Mouse (Mus musculus): ENCODE results near the gene Mdm1. TPM values are rescaled to one million over a fixed set of nuclear protein-coding genes. Genes with fewer than 3 reads are reported as not detected.
A peak's percentile ranks its signal among the peaks of the same experiment; 100 is the strongest.

Mdm1 gene
- 32.8 and 34.7 TPM in 2 replicates for polyA plus RNA-seq (2015; fragmentation: Nextera tagmentation; extraction: Ambion mirVana)

GRCm38 (mm10) chr10:118141018-118141883, at the start of gene Mdm1:
Gene Mdm1, plus strand, starts transcription at chr10:118141811.
- DNase-seq (ENCODE audit: low spot score) = peak; percentile 99

- DNase-seq (ENCODE audit: low spot score) = no peak
Observed at GRCm38 (mm10) chr10:118092745-118093144, 48.9 kb upstream of the Mdm1 start.

DNA sequence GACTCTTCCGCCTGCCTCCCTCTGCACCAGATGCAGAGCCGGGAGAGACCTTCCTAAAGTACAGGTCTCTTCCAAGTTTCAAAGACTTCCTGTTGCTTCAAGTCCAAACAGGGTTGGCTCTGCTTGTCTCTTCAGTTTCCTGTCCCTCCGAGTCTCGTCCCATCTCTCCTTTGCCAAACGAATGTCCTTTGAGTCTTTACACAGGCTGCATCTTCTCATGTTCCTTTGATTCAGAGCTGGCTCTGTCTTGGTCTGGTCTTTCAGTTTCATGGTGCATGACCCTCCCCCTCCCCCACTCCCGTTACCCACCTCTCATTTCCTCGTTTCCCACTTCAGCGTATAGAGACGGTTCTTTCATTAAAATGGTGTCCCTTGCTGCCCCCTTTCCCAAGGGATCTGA, 47.9 kb upstream of the Mdm1 start:
- peak; percentile 35 for DNase-seq (ENCODE audit: low spot score)

DNA sequence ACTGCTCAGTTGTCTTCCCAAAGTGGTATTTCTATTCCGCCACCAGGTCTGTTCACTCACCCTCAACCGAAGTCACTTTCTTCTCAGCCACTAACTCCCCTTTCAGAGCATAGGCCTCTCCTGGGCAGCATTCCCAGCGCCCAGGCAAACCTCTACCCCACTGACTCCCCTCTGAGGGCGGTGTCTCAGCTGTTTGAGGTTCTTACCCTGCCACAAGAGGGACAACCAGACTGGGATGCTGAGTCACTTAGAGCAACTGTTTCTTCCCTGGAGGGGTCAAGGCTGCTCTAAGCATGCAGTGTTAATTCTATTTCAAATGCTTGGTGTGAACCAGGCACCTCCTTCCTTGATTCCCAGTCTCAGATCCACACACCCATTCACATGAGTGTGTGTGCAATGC, 46.8 kb upstream of the Mdm1 start:
- no peak for DNase-seq (ENCODE audit: low spot score)

DNA sequence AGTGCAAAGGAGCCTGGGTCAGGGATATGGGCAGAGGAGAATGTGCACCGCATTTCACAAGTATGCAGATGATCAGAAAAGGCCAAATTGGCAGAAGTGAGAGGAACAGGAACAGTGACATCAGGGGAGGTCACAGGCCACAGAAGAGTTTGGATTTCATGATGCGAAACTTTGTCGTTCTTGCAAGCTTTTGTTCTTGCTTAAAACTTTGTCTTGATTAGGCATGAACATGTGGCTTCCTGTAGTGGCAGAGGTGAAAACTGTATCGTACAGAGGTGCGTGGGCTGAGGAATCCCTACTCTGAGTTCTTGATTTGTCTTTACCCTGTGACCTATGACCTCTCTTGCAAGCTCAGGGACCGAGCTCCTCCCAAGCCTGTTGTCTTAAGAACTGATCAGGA, 45.4 kb upstream of the Mdm1 start:
- DNase-seq (ENCODE audit: low spot score) = no peak

- DNase-seq (ENCODE audit: low spot score) = no peak
Observed at GRCm38 (mm10) chr10:118097898-118098297, 43.7 kb upstream of the Mdm1 start.

- no peak for DNase-seq (ENCODE audit: low spot score)
Observed at GRCm38 (mm10) chr10:118100570-118100969, 41.0 kb upstream of the Mdm1 start.

DNA sequence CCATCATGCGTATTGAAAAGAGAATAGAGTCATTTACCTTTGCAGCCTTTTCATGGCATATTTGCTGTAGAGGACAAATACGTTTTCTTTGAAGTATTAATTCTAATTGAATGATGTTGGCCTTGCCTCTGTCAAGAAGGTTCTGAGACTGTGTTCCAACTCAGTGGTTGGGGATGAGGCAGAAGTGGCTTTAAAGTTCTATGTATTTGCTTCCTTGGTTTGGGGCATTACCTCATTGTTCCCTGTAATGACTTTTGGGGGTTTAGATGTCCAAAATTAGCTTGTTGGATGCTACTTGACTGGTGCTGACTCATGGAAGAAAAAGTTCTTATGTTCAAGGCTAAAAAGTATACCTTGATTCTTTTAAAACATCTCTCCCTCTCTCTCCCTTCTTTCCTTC, 40.6 kb upstream of the Mdm1 start:
- no peak for DNase-seq (ENCODE audit: low spot score)

GRCm38 (mm10) chr10:118103020-118103666, 38.5 kb upstream of the Mdm1 start:
- peak; percentile 91 for DNase-seq (ENCODE audit: low spot score)

DNA sequence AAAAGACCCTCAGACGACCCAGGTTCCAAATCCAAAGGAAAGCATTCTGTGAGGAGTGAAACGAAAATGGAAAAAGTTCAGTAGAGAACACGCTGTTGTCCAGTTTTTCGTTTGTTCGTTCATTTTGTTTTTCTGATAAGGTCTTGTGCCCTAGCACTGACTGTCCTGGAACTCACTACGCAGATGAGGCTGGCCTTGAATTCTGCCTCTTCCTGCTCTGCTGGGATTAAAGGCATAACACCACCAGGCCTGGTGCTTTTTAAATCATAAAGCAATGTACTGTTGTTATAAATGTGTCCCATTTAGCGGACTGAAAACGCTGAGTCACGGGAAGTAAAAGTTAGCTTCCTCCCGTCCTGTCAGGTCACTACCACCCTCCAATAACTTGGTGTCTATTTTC, 37.7 kb upstream of the Mdm1 start:
- no peak for DNase-seq (ENCODE audit: low spot score)

DNA sequence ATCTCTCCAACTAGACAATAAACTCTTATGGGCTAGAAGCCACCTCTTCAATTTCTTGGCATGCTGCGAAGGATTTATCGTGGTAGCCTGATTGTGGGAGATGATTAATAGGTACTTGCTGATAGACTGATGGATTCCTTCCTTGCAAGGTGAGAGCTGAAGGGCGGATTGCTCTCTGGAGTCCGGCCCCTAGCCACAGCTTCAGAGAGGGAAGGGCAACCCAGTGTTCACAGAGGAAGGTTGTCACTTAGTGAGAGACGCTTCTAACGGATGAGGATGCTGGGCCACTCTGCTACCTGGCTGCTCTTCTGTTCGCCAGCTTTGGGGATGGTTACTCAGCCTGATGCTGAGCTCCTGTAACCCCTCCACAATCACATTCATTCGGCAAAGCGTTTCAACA, 34.6 kb upstream of the Mdm1 start:
- DNase-seq (ENCODE audit: low spot score) = no peak

DNA sequence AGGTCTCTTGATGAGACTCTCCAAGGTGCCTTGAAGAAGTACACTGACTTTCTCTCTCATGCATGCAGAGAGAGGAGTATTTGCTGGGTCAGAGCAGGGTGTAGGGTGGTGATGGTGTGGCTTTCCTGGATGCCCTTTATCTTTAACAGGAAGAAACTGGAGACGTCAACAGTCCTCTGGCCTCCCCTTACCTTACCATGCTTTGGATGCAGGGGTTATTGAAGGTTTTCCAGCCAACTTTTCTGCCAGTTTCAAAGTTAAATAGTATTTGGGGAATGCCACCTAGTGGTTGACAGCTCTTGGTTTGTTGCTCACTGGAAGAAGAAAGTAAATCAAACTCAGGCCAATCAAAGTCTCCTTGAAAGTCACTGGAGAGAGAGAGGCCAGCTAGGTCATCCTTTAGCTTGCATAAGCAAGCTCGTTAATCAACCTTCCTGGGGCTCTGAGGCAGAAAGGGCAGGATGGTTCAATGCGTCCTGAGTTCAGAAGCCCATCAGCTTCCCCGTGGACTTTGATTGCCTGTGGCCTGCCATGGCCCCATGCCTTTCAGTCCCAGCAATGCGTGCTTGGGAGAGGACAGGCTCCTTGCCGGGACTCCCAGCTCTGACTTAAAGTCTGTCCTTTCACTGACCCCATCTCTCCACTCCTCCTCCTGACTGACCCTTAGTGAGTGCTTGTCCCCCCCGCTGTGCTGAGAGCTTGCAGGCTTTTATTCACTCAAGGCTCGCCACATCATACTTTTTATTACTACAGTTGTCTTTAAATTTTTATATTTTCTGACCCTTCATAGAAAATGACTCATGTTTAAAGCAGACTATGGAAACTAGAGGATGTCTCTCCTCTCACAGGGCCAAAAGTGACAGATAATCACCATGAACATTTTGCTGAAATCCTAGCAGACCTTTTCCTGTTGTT, 31.3 kb upstream of the Mdm1 start:
- peak; percentile 50 for DNase-seq (ENCODE audit: low spot score)

DNA sequence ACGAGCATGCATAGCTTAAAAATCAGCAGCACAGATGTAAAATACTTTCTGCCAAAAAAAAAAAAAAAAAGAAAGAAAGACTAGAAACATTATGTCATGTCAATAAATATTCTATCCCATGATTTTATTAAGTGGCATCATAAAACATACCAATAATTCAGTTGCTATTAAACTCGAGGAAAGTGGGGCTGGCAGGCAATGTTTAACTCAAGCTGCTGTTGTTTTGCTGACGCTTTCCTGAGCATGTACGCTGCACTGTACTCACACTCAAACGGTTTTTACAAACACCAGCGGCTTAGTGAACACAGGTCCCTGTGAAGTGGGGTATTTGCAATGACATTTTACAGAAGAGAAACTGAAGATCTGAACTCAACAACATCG, 30.7 kb upstream of the Mdm1 start:
- DNase-seq (ENCODE audit: low spot score) = no peak

DNA sequence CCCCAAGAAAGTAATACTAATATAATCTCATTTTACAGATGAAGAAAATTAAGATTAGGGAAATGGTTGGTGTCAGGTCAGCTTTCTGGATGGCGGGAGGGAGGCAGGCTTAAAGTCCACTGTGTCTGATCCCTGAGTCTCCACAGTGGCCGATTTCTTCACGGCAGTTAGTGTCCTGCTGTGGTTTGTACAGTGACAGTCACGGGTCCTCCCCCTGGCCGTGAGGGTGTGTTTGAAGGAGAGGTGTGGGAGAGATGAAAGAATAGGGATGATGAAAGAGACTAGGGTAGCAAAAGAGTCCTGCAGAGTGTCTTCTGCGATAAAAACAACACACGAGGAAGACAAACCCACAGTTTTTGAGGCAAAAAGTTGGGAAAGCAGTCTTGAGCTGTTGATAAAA, 30.0 kb upstream of the Mdm1 start:
- no peak for DNase-seq (ENCODE audit: low spot score)

DNA sequence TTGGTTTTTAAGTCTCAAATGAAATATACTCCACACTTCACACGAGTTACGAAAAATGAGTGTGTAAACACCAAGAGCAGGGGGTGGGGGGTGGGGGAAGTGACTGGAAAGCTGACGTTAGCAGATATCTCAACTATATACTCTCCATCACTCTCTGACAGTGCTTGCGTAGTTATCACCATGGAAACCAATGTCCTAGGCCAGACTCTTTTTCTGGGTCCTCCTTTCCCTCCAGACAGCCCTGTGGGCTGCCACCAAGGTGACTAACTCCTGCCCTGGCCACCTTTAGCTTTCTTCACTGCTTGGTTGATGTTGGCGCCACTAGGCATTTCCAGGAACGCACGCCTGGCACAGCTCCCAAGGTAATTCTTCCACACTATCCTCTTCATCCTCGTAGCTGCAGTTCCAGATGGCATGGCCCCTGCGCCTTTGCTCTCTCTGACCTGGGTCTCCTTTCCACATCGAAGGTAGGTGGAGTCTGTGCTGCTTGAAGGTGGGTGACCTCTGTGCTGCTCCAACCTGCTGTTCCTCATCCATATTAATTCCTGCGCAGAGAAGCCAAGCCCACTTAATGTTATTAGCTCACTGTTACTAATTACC, 29.2 kb upstream of the Mdm1 start:
- DNase-seq (ENCODE audit: low spot score) = no peak

- no peak for DNase-seq (ENCODE audit: low spot score)
Observed at GRCm38 (mm10) chr10:118113256-118113682, 28.3 kb upstream of the Mdm1 start.

DNA sequence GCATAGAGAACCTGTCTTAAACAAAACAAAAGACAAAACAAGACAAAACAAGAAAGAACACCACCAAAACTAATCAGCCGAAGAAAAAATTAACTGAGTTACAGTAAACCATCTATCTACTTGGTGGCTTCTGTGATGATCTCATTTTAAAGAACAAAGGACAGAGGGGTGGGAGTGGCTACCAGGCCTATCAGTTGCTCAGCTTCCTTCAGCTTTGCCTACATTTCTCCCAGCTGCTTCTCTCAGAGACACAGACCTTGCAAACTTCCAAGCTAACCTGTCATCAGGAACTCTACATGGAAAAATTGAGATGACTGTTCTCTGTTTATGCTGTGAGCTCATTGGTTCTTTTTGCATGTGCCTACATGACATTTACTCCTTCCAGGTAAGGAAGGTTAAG, 27.3 kb upstream of the Mdm1 start:
- DNase-seq (ENCODE audit: low spot score) = no peak

DNA sequence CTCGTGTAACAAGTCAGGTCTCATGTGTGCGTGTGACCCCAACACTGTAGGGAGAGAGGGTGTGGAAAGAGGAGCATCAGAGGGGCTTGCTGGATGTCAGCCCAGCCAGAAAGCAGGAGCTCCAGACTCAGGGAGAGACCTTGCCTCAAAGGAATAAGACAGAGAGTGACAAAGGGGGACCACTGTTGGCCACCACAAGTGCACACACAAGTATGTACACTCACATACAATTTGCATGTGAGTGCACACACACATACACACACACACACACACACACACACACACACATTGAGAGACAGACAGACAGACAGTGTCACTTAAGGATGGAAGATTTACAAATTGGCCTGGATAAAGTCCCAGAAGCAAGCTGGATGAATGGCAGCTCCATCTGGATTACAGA, 25.2 kb upstream of the Mdm1 start:
- DNase-seq (ENCODE audit: low spot score) = no peak

DNA sequence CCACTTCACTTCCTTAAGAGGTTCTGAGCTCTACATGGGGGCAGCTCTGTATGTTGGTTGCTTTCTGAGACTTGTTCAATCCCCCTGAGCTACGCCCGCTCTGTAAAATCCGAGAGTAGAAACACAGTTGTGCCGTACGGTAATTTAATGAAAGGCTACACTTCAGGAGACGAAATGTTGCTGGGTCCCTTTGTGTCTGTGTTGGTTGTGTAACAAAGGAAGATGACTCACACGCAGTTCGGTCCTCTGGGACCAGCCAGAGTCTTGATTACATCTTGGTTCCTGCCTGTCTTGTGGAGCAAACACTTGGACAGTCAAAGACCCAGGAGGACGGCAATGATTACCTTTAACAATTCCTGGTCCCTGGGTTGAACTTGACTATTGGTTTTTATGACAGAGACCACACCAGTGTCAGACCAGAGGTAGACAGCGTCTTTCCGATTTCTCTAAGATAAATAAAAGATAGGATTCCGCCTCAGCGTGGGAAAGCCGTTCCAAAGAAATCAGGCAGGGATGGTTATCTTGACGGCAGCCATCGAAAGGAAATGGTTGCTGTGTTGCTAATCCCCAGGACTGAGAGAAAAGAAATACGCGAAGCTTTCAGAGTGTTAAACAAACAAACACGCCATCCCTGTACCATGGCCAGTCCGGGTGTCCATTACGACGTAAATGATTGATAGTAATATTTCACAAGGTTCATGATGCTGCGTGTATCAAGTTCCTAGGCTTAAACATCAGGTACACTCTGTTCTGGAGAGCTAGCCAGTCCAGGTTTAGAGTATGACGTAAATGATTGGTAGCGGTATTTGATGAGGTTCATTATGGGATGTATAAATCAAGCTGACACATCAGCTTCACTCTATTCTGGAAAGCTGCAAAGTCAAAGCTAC, 20.3 kb upstream of the Mdm1 start:
- no peak for DNase-seq (ENCODE audit: low spot score)

- DNase-seq (ENCODE audit: low spot score) = peak; percentile 86
Observed at GRCm38 (mm10) chr10:118121937-118122285, 19.7 kb upstream of the Mdm1 start.

All from thymus, postnatal 0 days (tissue).